Mouse (Mus musculus) testis, adult 2 months (tissue): ENCODE data around the gene Nphs1. TPM values are rescaled to one million over a fixed set of nuclear protein-coding genes. Genes with fewer than 3 reads are reported as not detected.

Experiments used
- H3K27ac ChIP-seq: fragments of 200-500 bp; 2 replicates; pipeline ENCODE4 v1.5.1; 2012; ENCODE audit warnings: low read depth, low read length; ENCODE audit not compliant: control insufficient read depth, insufficient read depth
- H3K27me3 ChIP-seq: fragments of 200-500 bp; 2 replicates; pipeline ENCODE4 v1.6.1; 2012; ENCODE audit warnings: mild to moderate bottlenecking, low read length, moderate library complexity; ENCODE audit not compliant: control insufficient read depth, insufficient read depth
- H3K36me3 ChIP-seq: fragments of 200-500 bp; 2 replicates; pipeline ENCODE4 v1.6.1; 2012; ENCODE audit warnings: mild to moderate bottlenecking, low read length; ENCODE audit not compliant: control insufficient read depth, insufficient read depth
- H3K4me1 ChIP-seq: fragments of 200-500 bp; 2 replicates; pipeline ENCODE4 v1.6.1; 2012; ENCODE audit warnings: low read length; ENCODE audit not compliant: control insufficient read depth, insufficient read depth
- H3K4me3 ChIP-seq: fragments of 200-500 bp; 2 replicates; pipeline ENCODE4 v1.5.1; 2012; ENCODE audit warnings: low read depth, mild to moderate bottlenecking, low read length, moderate library complexity, mixed read lengths; ENCODE audit not compliant: control insufficient read depth
- CTCF ChIP-seq: fragments of 200-500 bp; IDR thresholded peaks from 2 replicates; pipeline ENCODE4 v1.5.1; 2012; ENCODE audit warnings: low read depth, mild to moderate bottlenecking, inconsistent platforms, low read length, moderate library complexity; ENCODE audit not compliant: control insufficient read depth, insufficient read depth, insufficient replicate concordance
- POLR2A ChIP-seq: fragments of 200-500 bp; IDR thresholded peaks from 2 replicates; pipeline ENCODE4 v1.6.1; 2012; ENCODE audit warnings: low read depth, mild to moderate bottlenecking, inconsistent platforms, low read length, moderate library complexity; ENCODE audit not compliant: control insufficient read depth
- polyA plus RNA-seq: library from polyadenylated mRNA; depleted of rRNA; stranded (reverse); fragments of >200 nt; gene quantifications from 2 replicates; pipeline ENCODE4 v1.2.3, GENCODE M21; 2012

Nphs1 gene
- polyA plus RNA-seq, 1 experiment = 0.12 TPM

GRCm38 (mm10) chr7:30429327-30429726 lies 28.8 kb upstream of the Nphs1 start:
- H3K27me3 ChIP-seq = no peaks in the 10 kb centered on the region
- H3K4me3 ChIP-seq = no peak overlapping the region
- no peak for TF ChIP-seq CTCF
- no peak for TF ChIP-seq POLR2A
- H3K4me1 ChIP-seq = no peaks in the 10 kb centered on the region
- no peaks in the 10 kb centered on the region for H3K36me3 ChIP-seq
- no peak overlapping the region for H3K27ac ChIP-seq

- TF ChIP-seq CTCF = no peak
- TF ChIP-seq POLR2A = no peak
- H3K36me3 ChIP-seq = no peaks in the 10 kb centered on the region
- H3K27me3 ChIP-seq = no peaks in the 10 kb centered on the region
- no peak overlapping the region for H3K27ac ChIP-seq
- H3K4me1 ChIP-seq = peaks cover 2% of the 10 kb centered on the region; the same call in 1 of the 2 replicates
- no peak overlapping the region for H3K4me3 ChIP-seq
These were observed 27.9 kb upstream of the Nphs1 start for GRCm38 (mm10) chr7:30430191-30430590.

GRCm38 (mm10) chr7:30431793-30432192 lies 26.3 kb upstream of the Nphs1 start:
- Histone ChIP-seq H3K36me3 (no peaks in the 10 kb centered on the region), H3K4me1 (peaks cover 5% of the 10 kb centered on the region; the same call in 1 of the 2 replicates), H3K27me3 (no peaks in the 10 kb centered on the region), H3K27ac (no peak overlapping the region), H3K4me3 (no peak overlapping the region)
- TF ChIP-seq CTCF (no peak), POLR2A (no peak)

GRCm38 (mm10) chr7:30434238-30434637 lies 23.9 kb upstream of the Nphs1 start:
- no peaks in the 10 kb centered on the region for H3K27me3 ChIP-seq
- H3K4me3 ChIP-seq = no peak overlapping the region
- H3K36me3 ChIP-seq = no peaks in the 10 kb centered on the region
- peaks cover 6% of the 10 kb centered on the region; the same call in 1 of the 2 replicates for H3K4me1 ChIP-seq
- H3K27ac ChIP-seq = no peak overlapping the region
- no peak for TF ChIP-seq POLR2A
- no peak for TF ChIP-seq CTCF

- no peak for TF ChIP-seq POLR2A
- TF ChIP-seq CTCF = no peak
- H3K4me1 ChIP-seq = peaks cover 6% of the 10 kb centered on the region; the same call in 1 of the 2 replicates
- no peaks in the 10 kb centered on the region for H3K36me3 ChIP-seq
- H3K27me3 ChIP-seq = no peaks in the 10 kb centered on the region
- H3K27ac ChIP-seq = no peak overlapping the region
- no peak overlapping the region for H3K4me3 ChIP-seq
These were observed 23.4 kb upstream of the Nphs1 start for GRCm38 (mm10) chr7:30434701-30435100.

GRCm38 (mm10) chr7:30435156-30435555 lies 23.0 kb upstream of the Nphs1 start:
- peaks cover 11% of the 10 kb centered on the region for H3K4me1 ChIP-seq
- no peak overlapping the region for H3K4me3 ChIP-seq
- no peaks in the 10 kb centered on the region for H3K27me3 ChIP-seq
- no peaks in the 10 kb centered on the region for H3K36me3 ChIP-seq
- TF ChIP-seq POLR2A (no peak), CTCF (no peak)
- no peak overlapping the region for H3K27ac ChIP-seq

GRCm38 (mm10) chr7:30436879-30437278 lies 21.2 kb upstream of the Nphs1 start:
- H3K27me3 ChIP-seq = no peaks in the 10 kb centered on the region
- no peak for TF ChIP-seq CTCF
- TF ChIP-seq POLR2A = no peak
- no peaks in the 10 kb centered on the region for H3K36me3 ChIP-seq
- H3K4me3 ChIP-seq = no peak overlapping the region
- no peak overlapping the region for H3K27ac ChIP-seq
- H3K4me1 ChIP-seq = peaks cover 11% of the 10 kb centered on the region

- Histone ChIP-seq H3K4me1 (peaks cover 21% of the 10 kb centered on the region), H3K4me3 (no peak overlapping the region), H3K36me3 (no peaks in the 10 kb centered on the region), H3K27ac (no peak overlapping the region), H3K27me3 (no peaks in the 10 kb centered on the region)
- TF ChIP-seq CTCF = no peak
- no peak for TF ChIP-seq POLR2A
These were observed 18.4 kb upstream of the Nphs1 start for GRCm38 (mm10) chr7:30439734-30440133.
